Mouse (Mus musculus) liver, postnatal 0 days (tissue): ENCODE measurements around the gene Lipm.

ENCODE experiments used
- CTCF ChIP-seq: sonication (generic); IDR thresholded peaks from 2 replicates; pipeline ENCODE4 v1.5.1; 2016; ENCODE audit warnings: antibody characterized with exemption, low read depth
- EP300 ChIP-seq: IDR thresholded peaks from 2 replicates; pipeline ENCODE4 v1.6.1; 2016; ENCODE audit warnings: antibody characterized with exemption, low read depth, mild to moderate bottlenecking

DNA sequence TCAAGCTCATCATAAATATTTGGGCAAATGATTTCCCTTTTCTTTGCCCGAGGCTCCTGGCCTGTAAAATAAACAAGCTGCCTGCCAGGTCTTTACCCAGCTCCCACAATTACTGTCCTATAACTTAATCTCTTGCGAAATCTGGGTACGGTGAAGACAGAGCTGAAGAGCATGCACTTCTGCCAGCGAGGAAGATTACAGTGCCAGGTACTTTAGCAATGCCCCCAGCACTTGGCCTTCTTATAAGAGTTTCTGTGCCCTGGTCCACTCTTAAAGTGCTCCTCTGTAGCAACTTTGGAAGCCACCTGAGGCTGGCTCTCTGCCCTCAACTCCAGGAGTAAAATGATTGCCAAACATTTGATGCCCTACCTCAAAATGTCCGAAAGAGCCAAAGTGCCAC, 5.4 kb upstream of the Lipm start:
- no peak for TF ChIP-seq CTCF
- no peak for TF ChIP-seq EP300
